Mouse (Mus musculus) MEL (cell line): ENCODE measurements at regions not wholly inside any gene's neighbourhood (a gene's known extent, or its start where the extent isn't known, plus 50 kb on each side); places are given as distances from the start of the nearest gene placed in this dataset.
A peak's percentile ranks its signal among the peaks of the same experiment; 100 is the strongest.

ENCODE experiments used
- DNase-seq: peaks from one replicate; pipeline ENCODE4 v3.0.0; 2011; ENCODE audit warnings: low read depth, low spot score
- H3K27ac ChIP-seq: 2 replicates; pipeline ENCODE4 v1.5.1; 2012; ENCODE audit warnings: low read depth, mild to moderate bottlenecking, control low read depth, low read length, moderate library complexity; ENCODE audit not compliant: control insufficient read depth
- H3K27me3 ChIP-seq, 2 experiments: fragments of 150-350 bp in 1 of 2; sonication (generic) in 1 of 2; 2 replicates each; pipeline ENCODE4 v1.6.1; 2012; ENCODE audit warnings: low read length in 2 of 2, mild to moderate bottlenecking in 2 of 2, improper control_type of control experiment in 1 of 2, moderate library complexity in 1 of 2; ENCODE audit not compliant: insufficient read depth in 2 of 2, control insufficient read depth in 1 of 2
- H3K36me3 ChIP-seq, 2 experiments: 2 replicates each; pipeline ENCODE4 v1.6.1; 2012 to 2014; ENCODE audit warnings: low read length in 2 of 2, improper control_type of control experiment in 1 of 2, inconsistent platforms in 1 of 2, mild to moderate bottlenecking in 1 of 2; ENCODE audit not compliant: insufficient read depth in 2 of 2, control insufficient read depth in 1 of 2
- H3K4me1 ChIP-seq, 2 experiments: fragments of 150-350 bp in 1 of 2; sonication (generic) in 1 of 2; 2 replicates each; pipeline ENCODE4 v1.6.1; 2012; ENCODE audit warnings: low read length in 2 of 2, improper control_type of control experiment in 1 of 2, mild to moderate bottlenecking in 1 of 2; ENCODE audit not compliant: insufficient read depth in 2 of 2, control insufficient read depth in 1 of 2
- H3K4me3 ChIP-seq, 2 experiments: fragments of 150-350 bp in 1 of 2; sonication (generic) in 1 of 2; 2 replicates each; pipeline ENCODE4 v1.5.1; 2012; ENCODE audit warnings: low read depth in 2 of 2, low read length in 2 of 2, mild to moderate bottlenecking in 2 of 2, moderate library complexity in 2 of 2, control low read depth in 1 of 2, improper control_type of control experiment in 1 of 2; ENCODE audit not compliant: control insufficient read depth in 1 of 2, insufficient read depth in 1 of 2
- H3K79me2 ChIP-seq: 2 replicates; pipeline ENCODE4 v1.6.1; 2012; ENCODE audit warnings: mild to moderate bottlenecking, low read length, moderate library complexity; ENCODE audit not compliant: control insufficient read depth, poor library complexity, insufficient read depth
- H3K9ac ChIP-seq: 2 replicates; pipeline ENCODE4 v1.6.1; 2012; ENCODE audit warnings: low read depth, mild to moderate bottlenecking, control low read depth, low read length, moderate library complexity; ENCODE audit not compliant: control insufficient read depth, poor library complexity, severe bottlenecking
- H3K9me3 ChIP-seq: fragments of 150-350 bp; sonication (generic); replicated peaks from 2 replicates; pipeline ENCODE4 v1.6.1; 2012; ENCODE audit warnings: mild to moderate bottlenecking, low read length, improper control_type of control experiment, moderate library complexity; ENCODE audit not compliant: insufficient read depth
- ELF1 ChIP-seq: IDR thresholded peaks from 2 replicates; pipeline ENCODE4 v1.6.1; 2014; ENCODE audit warnings: low read depth, mild to moderate bottlenecking, inconsistent platforms, low read length, improper control_type of control experiment, moderate library complexity
- EP300 ChIP-seq, 2 experiments: IDR thresholded peaks; 2 replicates each; pipeline ENCODE4 v1.6.1; 2011; ENCODE audit warnings: improper control_type of control experiment in 2 of 2, low read length in 2 of 2, low read depth in 1 of 2, mild to moderate bottlenecking in 1 of 2
- ETS1 ChIP-seq: IDR thresholded peaks from 2 replicates; pipeline ENCODE4 v1.6.1; 2012; ENCODE audit warnings: low read depth, mild to moderate bottlenecking, inconsistent platforms, low read length, improper control_type of control experiment, moderate library complexity
- GATA1 ChIP-seq: IDR thresholded peaks from 2 replicates; pipeline ENCODE4 v1.6.1; 2011; ENCODE audit warnings: low read depth, low read length, improper control_type of control experiment
- RAD21 ChIP-seq: IDR thresholded peaks from 2 replicates; pipeline ENCODE4 v1.6.1; 2011; ENCODE audit warnings: mild to moderate bottlenecking, low read depth, low read length, improper control_type of control experiment
- RCOR1 ChIP-seq: IDR thresholded peaks from 2 replicates; pipeline ENCODE4 v1.6.1; 2012; ENCODE audit warnings: low read depth, mild to moderate bottlenecking, inconsistent platforms, low read length, improper control_type of control experiment
- SIN3A ChIP-seq: IDR thresholded peaks from 2 replicates; pipeline ENCODE4 v1.6.1; 2012; ENCODE audit warnings: low read length, improper control_type of control experiment, inconsistent platforms
- SMC3 ChIP-seq: IDR thresholded peaks from 2 replicates; pipeline ENCODE4 v1.6.1; 2011; ENCODE audit warnings: low read depth, low read length, improper control_type of control experiment
- TAL1 ChIP-seq: IDR thresholded peaks from 2 replicates; pipeline ENCODE4 v1.6.1; 2012; ENCODE audit warnings: mild to moderate bottlenecking, inconsistent platforms, low read length, moderate library complexity, mixed read lengths
- TCF12 ChIP-seq: IDR thresholded peaks from 2 replicates; pipeline ENCODE4 v1.6.1; 2014; ENCODE audit warnings: low read depth, mild to moderate bottlenecking, inconsistent platforms, low read length, improper control_type of control experiment, moderate library complexity
- USF2 ChIP-seq, 2 experiments: IDR thresholded peaks; 2 replicates each; pipeline ENCODE4 v1.6.1; 2011 to 2012; ENCODE audit warnings: improper control_type of control experiment in 2 of 2, low read length in 2 of 2, borderline replicate concordance in 1 of 2, inconsistent platforms in 1 of 2, low read depth in 1 of 2, mild to moderate bottlenecking in 1 of 2; ENCODE audit not compliant: insufficient read depth in 1 of 2
- ZC3H11A ChIP-seq: IDR thresholded peaks from 2 replicates; pipeline ENCODE4 v1.6.1; 2012; ENCODE audit warnings: low read depth, mild to moderate bottlenecking, inconsistent platforms, low read length, improper control_type of control experiment
- ZMIZ1 ChIP-seq: IDR thresholded peaks from 2 replicates; pipeline ENCODE4 v1.6.1; 2012; ENCODE audit warnings: low read depth, mild to moderate bottlenecking, inconsistent platforms, low read length, improper control_type of control experiment, moderate library complexity

DNA sequence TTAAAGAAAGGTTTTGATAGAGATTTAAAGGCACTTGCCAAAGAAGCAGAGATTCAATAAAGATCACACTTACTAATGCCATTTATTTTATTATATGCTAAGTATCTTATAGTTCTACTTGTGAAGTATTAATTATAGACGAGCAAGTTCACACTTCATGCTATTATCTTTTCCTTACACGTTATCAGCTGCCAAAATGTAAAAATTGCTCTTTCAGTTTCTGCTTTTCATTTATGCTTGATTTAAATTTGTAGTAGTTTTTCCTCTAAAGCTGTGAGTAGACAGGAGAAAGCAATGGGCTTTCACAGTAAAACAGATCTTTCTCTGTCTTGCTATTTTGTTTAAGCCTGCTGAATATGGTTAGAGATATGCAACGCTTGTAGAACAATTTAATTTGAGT is 125.9 kb upstream of the Cdkn2b start:
- no peaks in the 10 kb centered on the region for H3K79me2 ChIP-seq
- TF ChIP-seq GATA1 (peak; percentile 84), ZC3H11A (no peak), EP300 (IDR thresholded peaks at IDR 0.05; ENCODE audit: low read depth in 1 of 2, low read length in 2 of 2) (peak; percentile 35 to 65; a peak in 2 of 4 replicates)
- peaks cover 0 to 43% of the 10 kb centered on the region in 2 experiments; a peak in 2 of 4 replicates for H3K36me3 ChIP-seq

GRCm38 (mm10) chr4:89434152-89434551 is 123.3 kb upstream of the Cdkn2b start:
- no peaks in the 10 kb centered on the region for H3K79me2 ChIP-seq
- no peak overlapping the region for H3K4me3 ChIP-seq
- H3K4me1 ChIP-seq: peaks cover 13 to 25% of the 10 kb centered on the region in 2 experiments
- DNase-seq: peak; percentile 74
- TF ChIP-seq TAL1: peak; percentile 26; the same call in 1 of the 2 replicates
- TF ChIP-seq ZC3H11A: no peak
- TF ChIP-seq EP300 (IDR thresholded peaks at IDR 0.05; ENCODE audit: low read depth in 1 of 2, low read length in 2 of 2): peak; percentile 76 to 78
- TF ChIP-seq ELF1: peak; percentile 21; the same call in 1 of the 2 replicates
- TF ChIP-seq SMC3: 0 out of 2 replicates have a peak, but pooled peaks have one; percentile 4
- peak; percentile 52; the same call in 1 of the 2 replicates for TF ChIP-seq ETS1
- TF ChIP-seq RCOR1: peak; percentile 51; the same call in 1 of the 2 replicates
- TF ChIP-seq TCF12: 0 out of 2 replicates have a peak, but pooled peaks have one; percentile 6
- peak; percentile 42; the same call in 1 of the 2 replicates for TF ChIP-seq SIN3A
- no peak for TF ChIP-seq RAD21
- no peak for TF ChIP-seq USF2 (IDR thresholded peaks at IDR 0.05; ENCODE audit: borderline replicate concordance in 1 of 2, insufficient read depth in 1 of 2, low read depth in 1 of 2, low read length in 2 of 2)
- TF ChIP-seq, all 39 proteins: peak for 8
- Histone ChIP-seq H3K27me3 (no peaks in the 10 kb centered on the region), H3K9me3 (no peaks in the 10 kb centered on the region), H3K27ac (peak overlapping the region; percentile 58; the same call in 1 of the 2 replicates), H3K9ac (no peak overlapping the region), H3K36me3 (peaks cover 0 to 43% of the 10 kb centered on the region in 2 experiments; a peak in 2 of 4 replicates)

More for the DNA sequence above, 125.9 kb upstream of the Cdkn2b start:
- no peaks in the 10 kb centered on the region for H3K27me3 ChIP-seq
- no peak overlapping the region for H3K27ac ChIP-seq
- H3K9ac ChIP-seq: no peak overlapping the region
- H3K9me3 ChIP-seq: no peaks in the 10 kb centered on the region
- H3K4me1 ChIP-seq: peaks cover 13 to 25% of the 10 kb centered on the region in 2 experiments
- DNase-seq: peak; percentile 30
- no peak overlapping the region for H3K4me3 ChIP-seq

- Histone ChIP-seq H3K27me3 (no peaks in the 10 kb centered on the region), H3K4me1 (peaks cover 13 to 25% of the 10 kb centered on the region in 2 experiments), H3K9me3 (no peaks in the 10 kb centered on the region), H3K4me3 (no peak overlapping the region), H3K27ac (peak overlapping the region; percentile 45), H3K9ac (no peak overlapping the region), H3K79me2 (no peaks in the 10 kb centered on the region), H3K36me3 (peaks cover 0 to 43% of the 10 kb centered on the region in 2 experiments; a peak in 2 of 4 replicates)
- DNase-seq: peak; percentile 31
- TF ChIP-seq ETS1: peak; percentile 60; the same call in 1 of the 2 replicates
- TF ChIP-seq TAL1: peak; percentile 33; the same call in 1 of the 2 replicates
- TF ChIP-seq USF2 (IDR thresholded peaks at IDR 0.05; ENCODE audit: borderline replicate concordance in 1 of 2, insufficient read depth in 1 of 2, low read depth in 1 of 2, low read length in 2 of 2): no peak
- no peak for TF ChIP-seq ZMIZ1
- peak; percentile 59 for TF ChIP-seq GATA1
- TF ChIP-seq EP300 (IDR thresholded peaks at IDR 0.05; ENCODE audit: low read depth in 1 of 2, low read length in 2 of 2): 0 out of 4 replicates have a peak, but pooled peaks of 1 of the 2 experiments have one; percentile 10
- TF ChIP-seq, all 39 proteins: peak for 4
Measured at GRCm38 (mm10) chr4:89433528-89433927, 122.7 kb upstream of the Cdkn2b start.
